Mouse (Mus musculus) regulatory T cell (primary cell): ENCODE data around the gene Pde11a.

ENCODE experiments used
- in situ Hi-C: fragments of 300-600 bp; cut with MboI, MseI; formaldehyde crosslinking; loops from one replicate; pipeline ENCODE4 v1.15.1; 2025; ENCODE audit warnings: high pct_unique_total_duplicates

Gene Pde11a

GRCm38 (mm10) chr2:75963211-75963840 lies 375.2 kb downstream of the Pde11a start:
- in situ Hi-C loops, result no loop called here

GRCm38 (mm10) chr2:75960366-75961330 lies 377.9 kb downstream of the Pde11a start:
- in situ Hi-C loops, result no loop called here

GRCm38 (mm10) chr2:75959850-75960365 lies 378.7 kb downstream of the Pde11a start:
- in situ Hi-C loops, result loop anchor here (5.0 kb wide), 1 partner anchor 83 kb away; no protein-coding TSS in a partner anchor

- in situ Hi-C loops, result loop anchor here (5.0 kb wide), 1 partner anchor 82 kb away; no protein-coding TSS in a partner anchor
Observed at GRCm38 (mm10) chr2:75959183-75959849, 379.3 kb downstream of the Pde11a start.

GRCm38 (mm10) chr2:75955709-75956108 lies 382.9 kb downstream of the Pde11a start:
- in situ Hi-C loops, result loop anchor here (5.0 kb wide), 1 partner anchor 78 kb away; no protein-coding TSS in a partner anchor

GRCm38 (mm10) chr2:75953320-75953719 lies 385.3 kb downstream of the Pde11a start:
- in situ Hi-C loops, result loop anchor here (5.0 kb wide), 1 partner anchor 331 kb away; no protein-coding TSS in a partner anchor

- in situ Hi-C loops, result loop anchor here (5.0 kb wide), 1 partner anchor 328 kb away; no protein-coding TSS in a partner anchor
Observed at GRCm38 (mm10) chr2:75950685-75951084, 387.9 kb downstream of the Pde11a start.
